Mouse (Mus musculus): ENCODE data around the gene Mettl26. TPM values are rescaled to one million over a fixed set of nuclear protein-coding genes. Genes with fewer than 3 reads are reported as not detected.
A peak's percentile ranks its signal among the peaks of the same experiment; 100 is the strongest.

Mettl26 gene
- total and polyA plus RNA-seq, 2 experiments from 2014 or later: 64.8 to 67.3 TPM

DNA sequence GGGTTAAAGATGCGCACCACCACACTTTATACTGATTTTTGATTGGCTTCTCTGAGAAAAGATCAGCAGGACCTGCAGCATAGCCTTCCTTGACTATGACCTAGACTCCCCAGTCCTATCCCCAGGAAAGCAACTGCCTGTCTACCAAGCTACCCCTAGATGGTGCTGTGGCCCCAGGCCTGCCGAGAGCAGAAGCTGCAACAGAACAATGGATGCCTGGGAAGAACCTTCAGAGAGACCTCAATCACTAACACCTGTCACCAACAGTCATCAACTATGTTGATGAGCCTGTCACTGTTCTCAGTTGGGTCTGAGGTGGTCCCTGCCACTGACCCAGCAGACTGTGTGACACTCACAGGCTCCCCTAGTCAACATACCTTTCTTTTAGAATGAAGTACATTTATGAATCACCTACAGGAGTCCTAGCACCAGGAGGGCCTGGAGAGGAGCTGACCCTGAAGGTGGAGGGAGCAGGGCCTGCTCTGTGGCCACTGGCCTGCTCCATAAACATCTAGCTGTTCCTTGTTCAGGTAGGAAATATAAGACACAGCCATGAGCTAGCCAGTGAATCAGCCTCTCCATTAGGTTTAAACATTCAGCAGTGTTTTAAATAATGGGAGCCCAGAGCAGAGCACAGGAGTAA is 19.2 kb downstream of the Mettl26 start:
- H3K27ac ChIP-seq (ENCODE audit: low read depth, low read length): peak overlapping the region; percentile 19; the same call in 1 of the 2 replicates
- H3K36me3 ChIP-seq (ENCODE audit: insufficient read depth, low read length): no peaks in the 10 kb centered on the region
- 37% methylated on average over 2 of the region's 2 CpGs for WGBS
- H3K4me1 ChIP-seq (ENCODE audit: insufficient read depth, low read length): no peaks in the 10 kb centered on the region
- DNase-seq (ENCODE audit: low spot score) (peak; percentile 82), ATAC-seq (ENCODE audit: low FRiP score) (peak; percentile 72; the same call in 1 of the 2 replicates)
- no peaks in the 10 kb centered on the region for H3K27me3 ChIP-seq (ENCODE audit: insufficient read depth, low read length)
- H3K9me3 ChIP-seq (ENCODE audit: low read length): no peaks in the 10 kb centered on the region
- H3K4me3 ChIP-seq (ENCODE audit: low read depth, low read length): no peak overlapping the region
- H3K9ac ChIP-seq (replicated peaks; ENCODE audit: low read length, poor library complexity, severe bottlenecking): no peak overlapping the region
- peak; percentile 94 for TF ChIP-seq CTCF (IDR thresholded peaks at IDR 0.05)
- no peak overlapping the region for H3K4me2 ChIP-seq (ENCODE audit: low read depth, low read length, poor library complexity, severe bottlenecking)

DNA sequence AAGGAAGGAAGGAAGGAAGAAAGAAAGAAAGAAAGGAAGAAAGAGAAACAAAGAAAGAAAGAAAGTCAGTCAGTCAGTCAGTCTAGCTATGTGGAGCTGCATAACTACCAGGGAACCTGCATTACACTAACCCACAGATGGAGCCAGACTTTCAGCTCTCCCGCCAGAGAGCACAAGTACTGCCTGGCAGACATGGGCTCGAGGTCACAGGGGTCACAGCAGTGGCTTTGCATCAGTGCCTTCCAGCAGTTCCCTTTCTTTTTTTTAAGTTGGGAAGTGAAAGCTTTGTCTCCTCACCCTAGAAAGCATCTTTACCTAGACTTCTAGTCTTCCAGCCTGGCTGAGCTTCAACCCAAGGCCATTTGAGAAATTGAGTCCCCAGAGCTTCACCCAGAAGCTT is 20.5 kb downstream of the Mettl26 start:
- Histone ChIP-seq H3K27ac (ENCODE audit: low read depth, low read length) (no peak overlapping the region), H3K27me3 (ENCODE audit: insufficient read depth, low read length) (no peaks in the 10 kb centered on the region), H3K4me1 (ENCODE audit: insufficient read depth, low read length) (no peaks in the 10 kb centered on the region), H3K4me2 (ENCODE audit: low read depth, low read length, poor library complexity, severe bottlenecking) (no peak overlapping the region), H3K9me3 (ENCODE audit: low read length) (no peaks in the 10 kb centered on the region), H3K36me3 (ENCODE audit: insufficient read depth, low read length) (no peaks in the 10 kb centered on the region), H3K9ac (replicated peaks; ENCODE audit: low read length, poor library complexity, severe bottlenecking) (no peak overlapping the region), H3K4me3 (ENCODE audit: low read depth, low read length) (no peak overlapping the region)
- ATAC-seq (ENCODE audit: low FRiP score): no peak
- WGBS: 13% methylated on average over 2 of the region's 2 CpGs
- no peak for DNase-seq (ENCODE audit: low spot score)
- no peak for TF ChIP-seq CTCF (IDR thresholded peaks at IDR 0.05)

DNA sequence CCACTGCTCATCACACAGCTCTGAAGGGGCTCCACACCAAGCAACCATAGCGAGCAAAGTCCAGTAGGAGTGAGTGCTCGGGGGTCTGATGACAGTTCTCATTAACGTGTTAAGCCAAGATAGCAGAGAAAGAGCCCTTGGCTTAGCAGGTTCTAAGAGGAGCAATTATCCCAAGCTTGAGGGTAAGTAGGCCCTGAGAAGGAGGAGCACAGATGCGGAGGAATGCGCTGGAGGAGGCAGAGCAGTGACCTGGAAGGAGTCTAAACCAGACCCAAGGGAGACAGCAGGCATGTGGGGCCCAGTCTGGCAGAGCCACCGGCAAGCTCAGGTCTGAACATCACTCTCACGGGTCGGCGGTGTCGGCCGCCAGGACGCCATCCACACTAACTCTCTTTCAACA is 21.0 kb downstream of the Mettl26 start:
- 55% methylated on average over 12 of the region's 12 CpGs for WGBS
- DNase-seq (ENCODE audit: low spot score) (no peak), ATAC-seq (ENCODE audit: low FRiP score) (no peak)
- H3K27ac ChIP-seq (ENCODE audit: low read depth, low read length): no peak overlapping the region
- H3K9ac ChIP-seq (replicated peaks; ENCODE audit: low read length, poor library complexity, severe bottlenecking): no peak overlapping the region
- H3K4me2 ChIP-seq (ENCODE audit: low read depth, low read length, poor library complexity, severe bottlenecking): no peak overlapping the region
- H3K36me3 ChIP-seq (ENCODE audit: insufficient read depth, low read length): no peaks in the 10 kb centered on the region
- H3K27me3 ChIP-seq (ENCODE audit: insufficient read depth, low read length): no peaks in the 10 kb centered on the region
- H3K9me3 ChIP-seq (ENCODE audit: low read length): no peaks in the 10 kb centered on the region
- TF ChIP-seq CTCF (IDR thresholded peaks at IDR 0.05): no peak
- no peak overlapping the region for H3K4me3 ChIP-seq (ENCODE audit: low read depth, low read length)
- no peaks in the 10 kb centered on the region for H3K4me1 ChIP-seq (ENCODE audit: insufficient read depth, low read length)

DNA sequence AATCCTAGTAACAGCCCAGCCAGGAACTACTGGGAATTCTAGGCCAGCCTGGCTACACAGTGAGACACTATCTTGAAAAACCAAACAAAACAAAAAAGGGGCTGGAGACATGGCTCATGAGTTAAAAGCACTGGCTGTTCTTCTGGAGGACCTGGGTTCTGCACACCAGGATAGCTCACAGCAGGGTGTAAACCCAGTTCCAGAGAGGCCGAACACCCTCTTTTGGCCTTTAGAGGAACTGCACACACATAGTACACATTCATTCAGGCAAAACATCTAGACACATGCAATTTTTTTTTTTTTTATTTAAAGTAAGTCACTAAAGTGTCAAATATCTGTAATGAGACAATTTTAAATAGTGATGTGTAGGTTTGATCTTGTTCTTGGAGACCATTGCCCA is 25.3 kb downstream of the Mettl26 start:
- H3K4me3 ChIP-seq (ENCODE audit: low read depth, low read length): no peak overlapping the region
- H3K27ac ChIP-seq (ENCODE audit: low read depth, low read length): no peak overlapping the region
- no peak for ATAC-seq (ENCODE audit: low FRiP score)

DNA sequence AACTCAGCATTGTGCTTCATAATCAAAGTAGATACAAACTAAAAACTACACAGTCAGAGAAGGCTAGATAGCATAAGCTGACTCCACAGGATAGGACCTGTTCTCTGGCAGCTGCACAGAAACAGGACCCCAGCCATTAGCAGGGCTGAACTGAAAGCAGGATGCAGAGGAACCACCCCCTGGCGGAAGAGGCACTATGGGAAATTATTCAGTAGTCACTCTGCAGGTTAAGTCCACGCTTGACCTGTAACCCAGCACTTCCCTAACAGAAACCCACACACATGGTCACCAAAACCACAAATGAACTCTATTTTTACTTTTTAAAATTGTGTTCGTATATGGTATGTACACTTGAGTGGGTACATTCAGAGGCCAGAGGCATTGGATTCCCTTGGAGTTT is 28.2 kb downstream of the Mettl26 start:
- 91% methylated on average over 3 of the region's 3 CpGs for WGBS
- TF ChIP-seq CTCF (IDR thresholded peaks at IDR 0.05): no peak
- DNase-seq (ENCODE audit: low spot score): no peak
- no peak overlapping the region for H3K4me2 ChIP-seq (ENCODE audit: low read depth, low read length, poor library complexity, severe bottlenecking)
- no peaks in the 10 kb centered on the region for H3K9me3 ChIP-seq (ENCODE audit: low read length)
- H3K4me1 ChIP-seq (ENCODE audit: insufficient read depth, low read length): no peaks in the 10 kb centered on the region
- H3K9ac ChIP-seq (replicated peaks; ENCODE audit: low read length, poor library complexity, severe bottlenecking): no peak overlapping the region
- no peak overlapping the region for H3K27ac ChIP-seq (ENCODE audit: low read depth, low read length)
- H3K36me3 ChIP-seq (ENCODE audit: insufficient read depth, low read length): peaks cover 3% of the 10 kb centered on the region; the same call in 1 of the 2 replicates
- no peaks in the 10 kb centered on the region for H3K27me3 ChIP-seq (ENCODE audit: insufficient read depth, low read length)
- no peak for ATAC-seq (ENCODE audit: low FRiP score)
- H3K4me3 ChIP-seq (ENCODE audit: low read depth, low read length): no peak overlapping the region

More for the DNA sequence above, 25.3 kb downstream of the Mettl26 start:
- peak; percentile 10; the same call in 1 of the 2 replicates for TF ChIP-seq CTCF (IDR thresholded peaks at IDR 0.05)
- no peaks in the 10 kb centered on the region for H3K27me3 ChIP-seq (ENCODE audit: insufficient read depth, low read length)
- no peaks in the 10 kb centered on the region for H3K4me1 ChIP-seq (ENCODE audit: insufficient read depth, low read length)
- DNase-seq (ENCODE audit: low spot score): no peak
- H3K4me2 ChIP-seq (ENCODE audit: low read depth, low read length, poor library complexity, severe bottlenecking): no peak overlapping the region
- no peak overlapping the region for H3K9ac ChIP-seq (replicated peaks; ENCODE audit: low read length, poor library complexity, severe bottlenecking)
- WGBS: 96% methylated on average over 1 of the region's 1 CpGs
- no peaks in the 10 kb centered on the region for H3K36me3 ChIP-seq (ENCODE audit: insufficient read depth, low read length)
- no peaks in the 10 kb centered on the region for H3K9me3 ChIP-seq (ENCODE audit: low read length)

DNA sequence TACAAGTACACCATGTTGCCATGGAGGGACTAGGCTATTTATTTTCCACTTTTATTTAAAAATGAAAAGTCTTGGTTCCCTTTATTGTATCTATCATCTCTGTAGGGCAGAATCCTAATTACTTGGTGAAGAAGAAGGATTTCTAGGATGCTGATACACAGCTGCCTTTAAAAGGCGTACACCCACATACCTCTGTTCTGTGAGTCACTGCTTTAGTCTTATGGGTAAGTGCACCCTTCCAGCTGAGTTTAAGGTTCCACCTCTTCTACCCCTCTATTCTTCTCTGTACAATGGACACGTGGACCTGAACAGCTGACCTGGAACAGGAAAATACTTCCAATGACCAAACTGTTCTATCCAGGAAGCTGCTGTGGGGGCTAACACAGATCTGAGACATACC is 32.8 kb downstream of the Mettl26 start:
- Histone ChIP-seq H3K36me3 (ENCODE audit: insufficient read depth, low read length) (peaks cover 3% of the 10 kb centered on the region; the same call in 1 of the 2 replicates), H3K27ac (ENCODE audit: low read depth, low read length) (no peak overlapping the region), H3K9me3 (ENCODE audit: low read length) (no peaks in the 10 kb centered on the region), H3K4me2 (ENCODE audit: low read depth, low read length, poor library complexity, severe bottlenecking) (no peak overlapping the region), H3K4me1 (ENCODE audit: insufficient read depth, low read length) (no peaks in the 10 kb centered on the region), H3K27me3 (ENCODE audit: insufficient read depth, low read length) (no peaks in the 10 kb centered on the region), H3K9ac (replicated peaks; ENCODE audit: low read length, poor library complexity, severe bottlenecking) (no peak overlapping the region), H3K4me3 (ENCODE audit: low read depth, low read length) (no peak overlapping the region)
- ATAC-seq (ENCODE audit: low FRiP score) (no peak), DNase-seq (ENCODE audit: low spot score) (no peak)
- no peak for TF ChIP-seq CTCF (IDR thresholded peaks at IDR 0.05)
- 92% methylated on average over 2 of the region's 2 CpGs for WGBS

All from midbrain, postnatal 0 days (tissue).